Mouse (Mus musculus) bone marrow, adult 2 months (tissue): ENCODE data around the gene Lgi4.

Source experiments
- CTCF ChIP-seq: fragments of 200-500 bp; IDR thresholded peaks from 2 replicates; pipeline ENCODE4 v1.5.1; 2011; ENCODE audit warnings: low read length, control low read depth; ENCODE audit not compliant: control insufficient read depth, insufficient read depth
- POLR2A ChIP-seq: fragments of 200-500 bp; IDR thresholded peaks from 2 replicates; pipeline ENCODE4 v1.6.1; 2011; ENCODE audit warnings: low read depth, mild to moderate bottlenecking, control low read depth, low read length, borderline replicate concordance; ENCODE audit not compliant: control insufficient read depth

DNA sequence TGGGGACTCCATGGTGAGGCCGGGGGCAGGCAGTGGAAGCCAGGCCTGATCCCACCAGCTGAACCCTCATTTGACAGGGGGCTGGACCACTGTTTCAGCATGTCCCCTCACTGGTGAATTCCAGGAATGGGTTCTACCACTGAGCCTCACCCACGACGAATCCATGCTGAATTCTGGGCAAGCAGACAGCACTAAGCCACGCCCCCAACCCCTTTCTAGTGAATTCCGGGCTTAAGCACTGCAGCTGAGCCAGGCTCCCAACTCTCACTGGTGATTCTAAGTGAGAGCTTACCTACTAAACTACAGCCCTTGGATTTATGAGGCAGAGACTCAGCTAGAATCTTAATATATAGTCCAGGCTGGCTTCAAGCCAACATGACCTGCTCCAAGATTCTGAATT is 8.7 kb downstream of the Lgi4 start:
- TF ChIP-seq CTCF = no peak
- no peak for TF ChIP-seq POLR2A
